Mouse (Mus musculus): ENCODE data around the gene Gm11037. TPM values are rescaled to one million over a fixed set of nuclear protein-coding genes. Genes with fewer than 3 reads are reported as not detected.

The Gm11037 gene
- polyA plus RNA-seq, 1 experiment from 2014 or later: not detected

DNA sequence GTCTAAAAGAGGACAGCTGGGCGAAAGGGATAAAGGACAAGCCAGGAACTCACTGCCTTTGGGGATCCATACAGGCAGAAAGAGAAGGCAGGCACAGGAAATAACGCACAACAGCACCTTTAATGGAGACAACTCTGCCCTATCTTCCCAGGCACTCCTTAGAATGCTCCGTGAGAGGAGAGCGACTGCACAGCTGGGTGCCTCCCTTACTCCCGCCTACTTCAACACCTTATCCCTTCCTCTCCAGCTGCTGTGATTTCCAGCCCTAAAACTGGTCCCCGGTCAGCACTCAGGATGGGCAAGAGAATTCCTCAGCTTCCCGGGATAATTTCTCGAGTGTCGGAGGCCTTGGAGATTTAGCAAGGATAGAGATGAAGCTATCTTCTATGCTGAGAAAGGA, 37.6 kb downstream of the Gm11037 start:
- no peak overlapping the region for H3K4me3 ChIP-seq (ENCODE audit: low read depth, low read length)
- 21% methylated on average over 9 of the region's 9 CpGs for WGBS
- peaks cover 24% of the 10 kb centered on the region for H3K4me1 ChIP-seq (ENCODE audit: control insufficient read depth, insufficient read depth, low read length)
- peaks cover 23% of the 10 kb centered on the region for H3K27me3 ChIP-seq (ENCODE audit: control insufficient read depth, insufficient read depth, low read depth, low read length)
- H3K27ac ChIP-seq (ENCODE audit: low read length): no peak overlapping the region
- no peak overlapping the region for H3K9ac ChIP-seq (ENCODE audit: low read depth, low read length)
- peaks cover 3% of the 10 kb centered on the region; the same call in 1 of the 2 replicates for H3K36me3 ChIP-seq (ENCODE audit: control insufficient read depth, insufficient read depth, low read length)
- no peaks in the 10 kb centered on the region for H3K9me3 ChIP-seq (replicated peaks; ENCODE audit: control insufficient read depth, low read length, poor library complexity, severe bottlenecking)
- peak overlapping the region; percentile 22; the same call in 1 of the 2 replicates for H3K4me2 ChIP-seq (ENCODE audit: low read length)
- ATAC-seq: no peak

DNA sequence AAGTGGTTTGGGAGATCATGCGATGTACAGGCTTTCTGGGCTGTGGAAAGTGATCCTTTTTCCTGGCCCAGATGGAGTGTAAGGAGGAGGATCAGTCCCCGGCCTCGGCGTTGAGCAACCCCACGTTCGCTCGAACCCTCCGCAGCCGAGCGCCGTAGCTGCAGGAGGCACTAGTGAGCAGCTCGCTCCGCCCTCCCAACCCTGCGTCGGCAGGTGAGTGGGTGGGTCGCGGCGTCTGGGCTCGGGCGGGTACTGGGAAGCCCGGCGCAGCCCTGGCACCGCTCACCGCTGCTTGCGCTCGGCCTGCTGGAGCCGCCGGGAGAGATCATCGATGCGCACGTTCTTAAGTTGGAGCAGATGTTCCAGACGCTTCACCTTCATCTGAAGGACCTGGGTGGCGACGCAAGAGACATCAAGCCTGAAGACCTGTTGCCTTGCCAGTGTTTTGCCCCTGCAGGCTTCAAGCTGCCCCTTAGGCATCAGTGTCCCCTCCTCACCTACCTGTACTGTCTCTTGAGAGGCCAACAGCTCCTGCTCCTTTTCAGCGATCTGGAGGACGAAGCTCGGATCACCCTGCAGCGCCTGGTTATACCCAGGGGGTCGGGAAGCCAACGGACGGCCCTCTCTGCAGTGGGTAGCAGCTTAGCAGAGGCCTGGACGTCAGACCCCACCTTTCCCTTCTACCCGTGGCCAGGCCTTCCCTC, 38.3 kb downstream of the Gm11037 start:
- Histone ChIP-seq H3K4me1 (ENCODE audit: control insufficient read depth, insufficient read depth, low read length) (peaks cover 30% of the 10 kb centered on the region), H3K36me3 (ENCODE audit: control insufficient read depth, insufficient read depth, low read length) (peaks cover 3% of the 10 kb centered on the region; the same call in 1 of the 2 replicates), H3K27ac (ENCODE audit: low read length) (no peak overlapping the region), H3K4me2 (ENCODE audit: low read length) (peak overlapping the region; percentile 22), H3K9me3 (replicated peaks; ENCODE audit: control insufficient read depth, low read length, poor library complexity, severe bottlenecking) (no peaks in the 10 kb centered on the region), H3K27me3 (ENCODE audit: control insufficient read depth, insufficient read depth, low read depth, low read length) (peaks cover 23% of the 10 kb centered on the region), H3K4me3 (ENCODE audit: low read depth, low read length) (no peak overlapping the region), H3K9ac (ENCODE audit: low read depth, low read length) (no peak overlapping the region)
- 10% methylated on average over 43 of the region's 43 CpGs for WGBS
- ATAC-seq: no peak

DNA sequence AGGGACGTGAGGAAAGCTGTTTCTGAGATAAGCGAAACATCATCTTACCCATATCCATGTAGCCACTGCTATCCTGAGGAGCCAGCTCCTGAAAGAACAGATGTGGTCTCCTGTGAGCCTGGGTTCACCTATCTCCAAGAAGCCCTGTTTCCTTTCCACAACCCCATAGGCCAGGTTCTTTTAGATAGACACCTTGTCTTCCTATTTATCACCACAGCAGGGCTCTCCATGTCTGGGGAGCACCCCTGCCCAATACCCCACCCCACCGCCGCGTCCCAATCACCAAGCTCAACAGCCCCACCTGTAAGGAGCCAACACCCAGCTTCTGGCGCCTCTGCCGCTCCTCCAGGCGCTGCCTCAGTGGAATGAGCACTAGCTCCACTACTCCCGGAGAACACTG, 39.0 kb downstream of the Gm11037 start:
- H3K4me2 ChIP-seq (ENCODE audit: low read length): no peak overlapping the region
- peaks cover 23% of the 10 kb centered on the region for H3K27me3 ChIP-seq (ENCODE audit: control insufficient read depth, insufficient read depth, low read depth, low read length)
- H3K27ac ChIP-seq (ENCODE audit: low read length): no peak overlapping the region
- no peak overlapping the region for H3K4me3 ChIP-seq (ENCODE audit: low read depth, low read length)
- no peak for ATAC-seq
- H3K4me1 ChIP-seq (ENCODE audit: control insufficient read depth, insufficient read depth, low read length): peaks cover 38% of the 10 kb centered on the region
- peaks cover 3% of the 10 kb centered on the region; the same call in 1 of the 2 replicates for H3K36me3 ChIP-seq (ENCODE audit: control insufficient read depth, insufficient read depth, low read length)
- 54% methylated on average over 9 of the region's 9 CpGs for WGBS
- no peak overlapping the region for H3K9ac ChIP-seq (ENCODE audit: low read depth, low read length)
- H3K9me3 ChIP-seq (replicated peaks; ENCODE audit: control insufficient read depth, low read length, poor library complexity, severe bottlenecking): no peaks in the 10 kb centered on the region

GRCm38 (mm10) chr2:131174700-131175099, 41.4 kb downstream of the Gm11037 start:
- H3K9me3 ChIP-seq (replicated peaks; ENCODE audit: control insufficient read depth, low read length, poor library complexity, severe bottlenecking): no peaks in the 10 kb centered on the region
- H3K9ac ChIP-seq (ENCODE audit: low read depth, low read length): peak overlapping the region; percentile 42
- 4% methylated on average over 11 of the region's 11 CpGs for WGBS
- 0 out of 2 replicates have a peak overlapping the region, but pooled peaks have one; percentile 10 for H3K27ac ChIP-seq (ENCODE audit: low read length)
- ATAC-seq: peak; percentile 63
- H3K4me1 ChIP-seq (ENCODE audit: control insufficient read depth, insufficient read depth, low read length): peaks cover 54% of the 10 kb centered on the region
- H3K27me3 ChIP-seq (ENCODE audit: control insufficient read depth, insufficient read depth, low read depth, low read length): peaks cover 23% of the 10 kb centered on the region
- H3K4me3 ChIP-seq (ENCODE audit: low read depth, low read length): peak overlapping the region; percentile 42
- peaks cover 3% of the 10 kb centered on the region; the same call in 1 of the 2 replicates for H3K36me3 ChIP-seq (ENCODE audit: control insufficient read depth, insufficient read depth, low read length)
- H3K4me2 ChIP-seq (ENCODE audit: low read length): peak overlapping the region; percentile 88

GRCm38 (mm10) chr2:131175286-131175944, 42.1 kb downstream of the Gm11037 start:
- Histone ChIP-seq H3K4me3 (ENCODE audit: low read depth, low read length) (no peak overlapping the region), H3K9ac (ENCODE audit: low read depth, low read length) (no peak overlapping the region), H3K4me1 (ENCODE audit: control insufficient read depth, insufficient read depth, low read length) (peaks cover 54% of the 10 kb centered on the region), H3K36me3 (ENCODE audit: control insufficient read depth, insufficient read depth, low read length) (peaks cover 3% of the 10 kb centered on the region; the same call in 1 of the 2 replicates), H3K27me3 (ENCODE audit: control insufficient read depth, insufficient read depth, low read depth, low read length) (peaks cover 23% of the 10 kb centered on the region), H3K4me2 (ENCODE audit: low read length) (no peak overlapping the region), H3K27ac (ENCODE audit: low read length) (no peak overlapping the region), H3K9me3 (replicated peaks; ENCODE audit: control insufficient read depth, low read length, poor library complexity, severe bottlenecking) (no peaks in the 10 kb centered on the region)
- WGBS: 70% methylated on average over 3 of the region's 3 CpGs
- no peak for ATAC-seq

DNA sequence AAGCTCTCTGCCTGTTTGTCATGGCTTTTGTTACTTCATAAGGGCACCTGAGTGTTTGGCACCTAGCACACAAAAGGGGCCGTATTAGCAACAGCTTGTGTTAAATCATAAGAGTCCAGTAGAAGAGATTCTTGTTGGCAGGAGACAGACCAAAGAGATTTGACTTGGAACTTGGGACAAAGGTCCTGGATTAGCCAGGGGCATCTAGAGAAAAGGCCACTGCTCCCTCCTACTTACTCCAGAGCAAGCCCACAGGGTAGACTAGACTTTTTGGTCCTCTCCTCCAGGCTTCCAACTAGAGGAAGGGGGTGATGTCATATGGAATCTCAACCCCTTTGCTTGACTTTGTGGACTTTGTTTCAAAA, 42.6 kb downstream of the Gm11037 start:
- Histone ChIP-seq H3K4me1 (ENCODE audit: control insufficient read depth, insufficient read depth, low read length) (peaks cover 54% of the 10 kb centered on the region), H3K9ac (ENCODE audit: low read depth, low read length) (no peak overlapping the region), H3K9me3 (replicated peaks; ENCODE audit: control insufficient read depth, low read length, poor library complexity, severe bottlenecking) (no peaks in the 10 kb centered on the region), H3K36me3 (ENCODE audit: control insufficient read depth, insufficient read depth, low read length) (peaks cover under 1% of the 10 kb centered on the region; the same call in 1 of the 2 replicates), H3K4me3 (ENCODE audit: low read depth, low read length) (no peak overlapping the region), H3K27ac (ENCODE audit: low read length) (no peak overlapping the region), H3K4me2 (ENCODE audit: low read length) (no peak overlapping the region), H3K27me3 (ENCODE audit: control insufficient read depth, insufficient read depth, low read depth, low read length) (peaks cover 20% of the 10 kb centered on the region)
- 92% methylated on average over 1 of the region's 1 CpGs for WGBS
- no peak for ATAC-seq

GRCm38 (mm10) chr2:131176491-131176890, 43.2 kb downstream of the Gm11037 start:
- 65% methylated on average over 5 of the region's 5 CpGs for WGBS
- Histone ChIP-seq H3K4me3 (ENCODE audit: low read depth, low read length) (no peak overlapping the region), H3K27ac (ENCODE audit: low read length) (no peak overlapping the region), H3K36me3 (ENCODE audit: control insufficient read depth, insufficient read depth, low read length) (no peaks in the 10 kb centered on the region), H3K27me3 (ENCODE audit: control insufficient read depth, insufficient read depth, low read depth, low read length) (peaks cover 17% of the 10 kb centered on the region), H3K9ac (ENCODE audit: low read depth, low read length) (no peak overlapping the region), H3K9me3 (replicated peaks; ENCODE audit: control insufficient read depth, low read length, poor library complexity, severe bottlenecking) (no peaks in the 10 kb centered on the region), H3K4me2 (ENCODE audit: low read length) (peak overlapping the region; percentile 24; the same call in 1 of the 2 replicates), H3K4me1 (ENCODE audit: control insufficient read depth, insufficient read depth, low read length) (peaks cover 54% of the 10 kb centered on the region)
- ATAC-seq: no peak

DNA sequence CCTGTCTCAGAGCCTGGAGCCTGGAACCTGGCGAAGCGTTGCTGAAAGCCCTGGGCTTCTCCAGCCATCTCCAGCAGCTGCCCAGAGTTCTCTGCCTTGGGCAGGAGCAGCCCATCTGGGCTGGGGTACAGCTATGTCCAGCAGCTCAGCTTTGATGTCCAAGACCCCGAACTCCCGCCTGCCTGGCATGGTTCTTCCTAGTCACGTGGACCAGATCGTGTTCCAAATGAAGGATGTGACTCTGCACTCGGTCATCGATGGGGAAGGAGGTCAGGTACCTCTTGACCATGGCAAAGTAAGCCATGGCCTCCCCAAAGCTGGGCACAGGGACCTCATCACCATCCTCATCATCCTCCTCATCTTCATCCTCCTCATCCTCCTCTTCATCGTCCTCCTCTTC, 44.6 kb downstream of the Gm11037 start:
- peaks cover 5% of the 10 kb centered on the region; the same call in 1 of the 2 replicates for H3K27me3 ChIP-seq (ENCODE audit: control insufficient read depth, insufficient read depth, low read depth, low read length)
- peak overlapping the region; percentile 91 for H3K4me3 ChIP-seq (ENCODE audit: low read depth, low read length)
- peak overlapping the region; percentile 100 for H3K4me2 ChIP-seq (ENCODE audit: low read length)
- no peaks in the 10 kb centered on the region for H3K36me3 ChIP-seq (ENCODE audit: control insufficient read depth, insufficient read depth, low read length)
- H3K4me1 ChIP-seq (ENCODE audit: control insufficient read depth, insufficient read depth, low read length): peaks cover 54% of the 10 kb centered on the region
- no peak for ATAC-seq
- H3K27ac ChIP-seq (ENCODE audit: low read length): no peak overlapping the region
- H3K9ac ChIP-seq (ENCODE audit: low read depth, low read length): peak overlapping the region; percentile 95
- WGBS: 85% methylated on average over 9 of the region's 9 CpGs
- no peaks in the 10 kb centered on the region for H3K9me3 ChIP-seq (replicated peaks; ENCODE audit: control insufficient read depth, low read length, poor library complexity, severe bottlenecking)

DNA sequence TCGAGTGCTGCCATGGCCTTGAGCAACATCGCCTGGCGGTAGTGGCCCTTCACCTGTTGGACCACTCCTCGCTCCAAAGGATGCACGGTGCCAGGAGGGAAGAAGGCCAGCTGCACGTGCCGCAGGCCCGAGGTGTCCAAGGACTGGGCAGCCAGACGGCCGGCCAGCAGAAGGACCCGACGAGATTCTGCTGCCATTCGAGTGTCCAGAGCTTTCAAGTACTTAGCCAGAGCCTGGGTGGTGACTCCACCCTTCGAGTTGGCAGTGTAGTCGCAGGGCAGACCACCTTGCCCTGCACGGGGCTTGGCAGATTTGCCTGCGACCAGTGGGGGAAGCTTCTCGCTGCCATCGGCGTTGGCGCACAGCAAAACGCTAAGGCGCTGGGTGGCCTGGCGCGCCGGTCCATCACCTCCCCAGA, 45.5 kb downstream of the Gm11037 start:
- no peaks in the 10 kb centered on the region for H3K9me3 ChIP-seq (replicated peaks; ENCODE audit: control insufficient read depth, low read length, poor library complexity, severe bottlenecking)
- no peaks in the 10 kb centered on the region for H3K36me3 ChIP-seq (ENCODE audit: control insufficient read depth, insufficient read depth, low read length)
- H3K4me1 ChIP-seq (ENCODE audit: control insufficient read depth, insufficient read depth, low read length): peaks cover 49% of the 10 kb centered on the region
- peak overlapping the region; percentile 95 for H3K9ac ChIP-seq (ENCODE audit: low read depth, low read length)
- WGBS: 22% methylated on average over 26 of the region's 26 CpGs
- H3K27ac ChIP-seq (ENCODE audit: low read length): peak overlapping the region; percentile 97
- no peaks in the 10 kb centered on the region for H3K27me3 ChIP-seq (ENCODE audit: control insufficient read depth, insufficient read depth, low read depth, low read length)
- peak; percentile 3; the same call in 1 of the 2 replicates for ATAC-seq
- H3K4me3 ChIP-seq (ENCODE audit: low read depth, low read length): peak overlapping the region; percentile 91
- peak overlapping the region; percentile 100 for H3K4me2 ChIP-seq (ENCODE audit: low read length)
